Mouse (Mus musculus): ENCODE data around the gene Clip3.

GRCm38 (mm10) chr7:30297266-30297665 is 5.7 kb downstream of the Clip3 start:
- no peak for TF ChIP-seq CTCF (conservative IDR thresholded peaks at IDR 0.05; ENCODE audit: low read length)
- no peak for TF ChIP-seq NANOG (IDR thresholded peaks at IDR 0.05; ENCODE audit: borderline replicate concordance, low read length)
- no peak for TF ChIP-seq POU5F1 (IDR thresholded peaks at IDR 0.05; ENCODE audit: borderline replicate concordance, low read length)
